Mouse (Mus musculus): ENCODE results near the gene Gm28038. TPM values are rescaled to one million over a fixed set of nuclear protein-coding genes. Genes with fewer than 3 reads are reported as not detected.
A peak's percentile ranks its signal among the peaks of the same experiment; 100 is the strongest.

Gm28038 gene
- not detected for polyA plus RNA-seq (2021)

DNA sequence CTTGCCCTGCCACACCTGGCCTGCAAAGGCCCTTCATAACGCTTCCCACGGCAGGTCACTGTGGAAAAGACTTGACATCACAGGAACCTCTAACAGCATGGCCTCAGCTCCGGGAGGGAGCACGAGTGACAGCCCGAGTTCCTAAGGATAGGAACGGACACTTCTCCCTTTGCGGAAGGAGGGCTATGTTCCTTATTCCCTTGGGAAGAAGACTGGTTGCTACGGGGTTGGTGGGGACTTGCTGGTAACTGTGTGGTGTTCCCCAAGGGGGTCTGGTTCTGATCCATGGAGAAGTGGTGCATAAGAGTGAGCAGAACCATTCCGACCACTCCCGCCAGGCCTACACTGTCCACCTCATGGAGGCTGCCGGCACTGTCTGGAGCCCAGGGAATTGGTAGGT lies at the start of gene Gm28038:
Gene Gm28038, plus strand, starts transcription at position 301 of the 400 bp plus-strand sequence.
- ChIA-PET CTCF (no interaction called here), POLR2A (interaction anchor here (0.7 to 1.6 kb wide), 2 partner anchors 9 to 17 kb away, joined by 3 read pairs; no protein-coding TSS in a partner anchor)
- ATAC-seq (no peak), DNase-seq (ENCODE audit: low read depth, low spot score) (no peak)
- in situ Hi-C loops (cut with MboI; ENCODE audit: low pct_unique_long_range_greater_than_20kb): no loop called here
- no peak for TF ChIP-seq CTCF (IDR thresholded peaks at IDR 0.05)
- H3K27me3 ChIP-seq: no peaks in the 10 kb centered on the region

DNA sequence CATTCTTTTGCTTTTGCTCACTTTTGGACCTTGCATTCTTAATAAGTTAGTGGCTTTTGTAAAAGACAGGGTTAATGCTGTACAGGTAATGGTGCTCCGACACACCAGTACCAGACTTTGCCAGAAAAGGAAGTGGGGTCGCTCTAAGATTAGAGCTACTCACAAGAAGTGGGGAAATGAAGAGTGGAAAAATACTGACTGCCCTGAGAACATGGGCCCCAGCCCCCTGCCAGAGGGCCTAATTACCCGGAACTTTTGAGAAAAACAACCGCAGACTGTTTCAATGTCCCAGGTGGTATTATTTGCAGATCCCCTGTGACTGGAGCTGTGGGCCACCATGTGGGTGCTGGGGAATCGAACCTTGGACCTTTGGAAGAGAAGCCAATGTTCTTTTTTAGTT lies 45.2 kb upstream of the Gm28038 start:
- in situ Hi-C loops (cut with MboI; ENCODE audit: low pct_unique_long_range_greater_than_20kb): no loop called here
- TF ChIP-seq CTCF (IDR thresholded peaks at IDR 0.05): no peak
- H3K27me3 ChIP-seq: no peaks in the 10 kb centered on the region
- DNase-seq (ENCODE audit: low read depth, low spot score) (no peak), ATAC-seq (no peak)
- POLR2A ChIA-PET: no interaction called here
- CTCF ChIA-PET: no interaction called here

DNA sequence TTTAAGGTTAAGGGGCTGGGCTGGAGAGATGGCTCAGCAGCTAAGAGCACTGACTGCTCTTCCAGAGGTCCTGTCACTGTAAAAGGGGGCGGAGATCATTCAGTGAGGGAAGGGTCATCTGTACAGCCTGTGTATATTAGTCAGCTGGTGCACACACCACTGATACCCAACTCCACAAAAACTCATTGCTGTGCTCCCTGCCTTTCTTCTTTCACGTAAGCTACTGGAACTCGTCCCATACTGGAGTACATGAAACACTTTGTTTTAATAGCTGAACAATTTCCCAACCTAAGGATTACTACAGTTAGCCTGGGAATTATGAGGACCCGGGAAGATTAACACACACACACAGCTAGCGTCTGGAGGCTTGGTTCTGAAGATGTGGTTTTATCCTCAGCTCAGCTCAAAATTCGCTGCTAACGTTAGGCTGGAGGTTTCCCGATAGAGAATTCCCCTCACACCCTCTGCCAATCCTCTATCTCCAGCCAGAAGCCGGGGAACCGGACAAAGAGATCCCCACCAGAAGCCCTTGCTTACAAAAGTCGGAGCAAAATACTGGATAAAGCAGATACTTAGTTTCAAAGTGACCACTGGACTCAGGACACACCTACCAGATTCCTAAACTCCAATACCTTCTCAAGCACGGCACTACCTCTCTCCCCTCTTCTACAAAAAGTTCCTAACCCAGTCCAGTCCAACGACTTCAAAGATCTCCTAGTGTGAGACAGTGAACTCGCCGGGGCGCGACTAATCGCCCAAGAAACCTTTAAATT lies 44.2 kb upstream of the Gm28038 start:
- H3K27me3 ChIP-seq: no peaks in the 10 kb centered on the region
- in situ Hi-C loops (cut with MboI; ENCODE audit: low pct_unique_long_range_greater_than_20kb): no loop called here
- POLR2A ChIA-PET: interaction anchor here (0.7 to 1.3 kb wide), 6 partner anchors 10 to 65 kb away, joined by 3 to 6 read pairs (median 4); partner anchors contain the start of gene Kyat1
- CTCF ChIA-PET: interaction anchor here (1.0 to 1.3 kb wide), 2 partner anchors 30 to 74 kb away, joined by 3 to 4 read pairs; no protein-coding TSS in a partner anchor
- no peak for DNase-seq (ENCODE audit: low read depth, low spot score)
- no peak for ATAC-seq
- TF ChIP-seq CTCF (IDR thresholded peaks at IDR 0.05): no peak

DNA sequence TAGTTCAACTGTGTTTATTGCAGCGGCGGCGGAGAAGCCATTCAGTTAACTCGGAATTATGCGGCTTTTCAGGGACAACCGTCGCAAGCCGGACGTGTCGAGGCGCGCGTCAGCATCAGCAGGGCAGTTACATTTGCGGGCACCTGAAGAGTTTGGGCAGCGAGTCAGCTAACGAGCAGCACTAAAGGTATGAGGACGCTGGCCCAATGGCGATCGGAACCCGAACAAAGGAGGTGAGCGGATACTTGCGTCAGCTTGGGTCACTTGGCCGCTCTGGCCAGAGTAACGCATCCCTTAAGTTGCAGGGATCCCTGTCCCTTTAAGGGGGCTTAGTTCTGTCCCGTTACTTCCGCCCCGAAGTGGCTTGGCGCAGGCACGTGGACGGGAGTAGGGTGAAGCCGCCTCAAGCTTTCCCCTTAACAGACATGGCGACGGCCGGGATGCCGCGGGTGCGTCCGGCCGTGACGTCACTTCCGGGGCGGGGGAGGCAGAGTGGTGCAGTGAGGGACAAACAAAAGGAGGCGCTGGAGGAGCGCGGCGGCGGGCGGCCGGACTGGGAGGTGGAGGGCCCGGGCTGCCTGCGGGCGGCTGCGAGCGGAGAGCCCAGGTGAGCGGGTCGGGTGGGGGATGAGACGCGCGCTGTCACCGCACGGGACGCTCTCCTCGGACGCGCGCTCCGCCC lies 43.5 kb upstream of the Gm28038 start, which contains the start of gene Lrrc8a:
Gene Lrrc8a, plus strand, starts transcription at position 517 of the 682 bp plus-strand sequence.
- CTCF ChIA-PET: interaction anchor here (1.0 to 1.3 kb wide), 2 partner anchors 30 to 74 kb away, joined by 3 to 4 read pairs; no protein-coding TSS in a partner anchor
- in situ Hi-C loops (cut with MboI; ENCODE audit: low pct_unique_long_range_greater_than_20kb): no loop called here
- POLR2A ChIA-PET: interaction anchor here (0.7 to 1.4 kb wide), 7 partner anchors 10 to 65 kb away, joined by 3 to 6 read pairs (median 4); partner anchors contain the start of gene Kyat1
- DNase-seq (ENCODE audit: low read depth, low spot score): peak; percentile 76
- no peaks in the 10 kb centered on the region for H3K27me3 ChIP-seq
- ATAC-seq: peak; percentile 80
- no peak for TF ChIP-seq CTCF (IDR thresholded peaks at IDR 0.05)

DNA sequence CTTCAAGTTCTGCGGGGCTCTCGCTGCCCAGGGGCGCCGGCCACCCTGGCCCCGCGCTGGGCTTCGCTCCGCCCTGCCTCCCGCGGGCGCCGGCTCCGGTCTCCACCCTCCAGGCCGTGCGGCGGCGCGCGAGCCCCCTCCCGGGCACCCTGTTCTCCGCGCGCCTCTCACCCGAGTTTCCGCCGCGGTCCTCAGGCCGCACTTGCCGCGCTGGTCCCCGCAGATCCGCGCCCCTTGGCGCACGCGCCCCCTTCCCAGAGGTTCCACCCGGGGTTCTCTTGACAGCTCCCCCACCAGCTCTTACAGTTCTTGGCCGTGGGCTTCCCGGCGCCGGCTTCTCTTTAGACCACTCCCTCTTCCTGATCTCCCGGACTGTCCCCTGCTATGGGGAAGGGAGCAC lies 43.0 kb upstream of the Gm28038 start:
- no peaks in the 10 kb centered on the region for H3K27me3 ChIP-seq
- CTCF ChIA-PET: interaction anchor here (1.0 kb wide), 1 partner anchor 29 kb away, joined by 4 read pairs; no protein-coding TSS in a partner anchor
- no peak for DNase-seq (ENCODE audit: low read depth, low spot score)
- POLR2A ChIA-PET: interaction anchor here (1.2 to 1.4 kb wide), 5 partner anchors 12 to 66 kb away, joined by 3 to 6 read pairs (median 4); partner anchors contain the start of gene Kyat1
- ATAC-seq: peak; percentile 59
- TF ChIP-seq CTCF (IDR thresholded peaks at IDR 0.05): no peak
- in situ Hi-C loops (cut with MboI; ENCODE audit: low pct_unique_long_range_greater_than_20kb): no loop called here

DNA sequence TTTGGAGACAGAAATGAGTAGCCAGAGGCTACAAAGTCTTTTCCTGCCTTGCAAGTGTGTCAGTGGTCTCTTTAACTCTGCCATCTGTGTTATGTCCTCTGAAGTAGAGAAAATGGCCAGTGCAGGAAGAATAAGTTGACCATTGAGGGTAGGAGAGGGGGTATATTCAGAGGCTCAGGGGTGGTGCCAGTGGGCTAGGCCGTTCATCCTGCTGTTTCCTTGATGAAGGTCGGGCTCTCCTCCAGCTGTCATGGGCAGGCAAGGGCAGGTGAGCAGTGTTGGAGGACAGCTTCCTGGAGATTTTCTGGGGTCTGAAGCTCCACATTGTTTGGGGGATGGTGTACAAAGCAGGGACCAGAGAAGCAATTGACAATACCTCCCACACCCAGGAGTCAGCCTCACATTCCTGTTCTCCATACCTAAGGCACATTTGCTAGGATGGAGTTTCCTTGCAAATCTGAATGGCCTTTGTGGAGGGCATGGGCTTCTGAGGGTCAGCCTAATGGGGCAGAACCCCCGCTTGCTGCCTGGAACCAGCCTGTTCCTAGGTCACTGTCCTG lies 41.9 kb upstream of the Gm28038 start:
- H3K27me3 ChIP-seq: no peaks in the 10 kb centered on the region
- in situ Hi-C loops (cut with MboI; ENCODE audit: low pct_unique_long_range_greater_than_20kb): no loop called here
- ChIA-PET POLR2A (interaction anchor here (0.6 to 1.4 kb wide), 4 partner anchors 11 to 535 kb away, joined by 3 to 4 read pairs (median 4); no protein-coding TSS in a partner anchor), CTCF (interaction anchor here (0.7 to 1.4 kb wide), 2 partner anchors 22 to 33 kb away, joined by 3 to 4 read pairs; partner anchors contain the start of gene Kyat1)
- ATAC-seq (no peak), DNase-seq (ENCODE audit: low read depth, low spot score) (no peak)
- TF ChIP-seq CTCF (IDR thresholded peaks at IDR 0.05): no peak

DNA sequence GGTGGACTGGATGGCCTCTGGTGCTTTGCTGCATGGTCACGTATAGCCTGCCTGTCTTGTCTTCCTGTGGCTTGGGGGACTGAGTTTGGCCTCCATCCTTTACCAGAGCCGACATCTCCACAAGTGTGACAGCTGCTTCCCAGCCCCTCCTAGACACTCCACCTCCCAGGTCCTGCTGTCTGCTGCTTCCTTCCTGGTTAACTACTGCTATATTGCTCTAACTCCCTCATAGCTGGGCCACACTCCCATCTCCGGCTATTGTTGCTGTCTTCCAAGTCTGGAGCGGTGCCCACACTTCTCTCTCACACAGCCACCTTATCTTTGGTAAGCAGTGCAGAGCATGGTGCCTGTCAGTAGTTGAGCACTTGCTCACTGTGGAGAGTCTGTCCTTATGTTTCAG lies 41.1 kb upstream of the Gm28038 start:
- DNase-seq (ENCODE audit: low read depth, low spot score) (no peak), ATAC-seq (no peak)
- TF ChIP-seq CTCF (IDR thresholded peaks at IDR 0.05): no peak
- ChIA-PET POLR2A (interaction anchor here (1.2 kb wide), 1 partner anchor 33 kb away, joined by 3 read pairs; no protein-coding TSS in a partner anchor), CTCF (interaction anchor here (0.9 kb wide), 1 partner anchor 17 kb away, joined by 3 read pairs; no protein-coding TSS in a partner anchor)
- no peaks in the 10 kb centered on the region for H3K27me3 ChIP-seq
- in situ Hi-C loops (cut with MboI; ENCODE audit: low pct_unique_long_range_greater_than_20kb): no loop called here

DNA sequence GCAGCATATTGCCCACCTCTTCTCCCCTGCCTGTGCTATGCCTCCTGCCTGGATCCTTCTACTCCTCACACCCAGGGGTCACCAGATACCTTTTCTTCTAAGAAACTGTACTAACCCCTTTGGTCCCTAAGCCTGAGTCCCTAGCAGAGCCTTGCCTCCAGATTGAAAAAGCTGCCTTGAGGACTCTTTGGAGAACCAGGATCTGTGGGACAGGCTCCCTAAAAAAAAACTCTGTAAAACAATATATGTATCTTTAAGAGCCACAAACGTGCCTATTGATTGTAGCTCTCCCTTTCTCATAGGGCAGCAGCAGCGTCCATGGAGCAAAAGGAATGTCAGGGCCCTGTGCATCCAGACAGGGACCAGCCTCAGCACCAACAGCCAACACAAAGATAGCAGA lies 40.6 kb upstream of the Gm28038 start, which contains the start of gene Gm28035:
Gene Gm28035, plus strand, starts transcription at position 301 of the 400 bp plus-strand sequence.
- no peak for TF ChIP-seq CTCF (IDR thresholded peaks at IDR 0.05)
- in situ Hi-C loops (cut with MboI; ENCODE audit: low pct_unique_long_range_greater_than_20kb): no loop called here
- POLR2A ChIA-PET: interaction anchor here (1.2 kb wide), 1 partner anchor 33 kb away, joined by 3 read pairs; no protein-coding TSS in a partner anchor
- H3K27me3 ChIP-seq: no peaks in the 10 kb centered on the region
- ATAC-seq (no peak), DNase-seq (ENCODE audit: low read depth, low spot score) (no peak)
- CTCF ChIA-PET: interaction anchor here (0.9 kb wide), 1 partner anchor 16 kb away, joined by 3 read pairs; no protein-coding TSS in a partner anchor

DNA sequence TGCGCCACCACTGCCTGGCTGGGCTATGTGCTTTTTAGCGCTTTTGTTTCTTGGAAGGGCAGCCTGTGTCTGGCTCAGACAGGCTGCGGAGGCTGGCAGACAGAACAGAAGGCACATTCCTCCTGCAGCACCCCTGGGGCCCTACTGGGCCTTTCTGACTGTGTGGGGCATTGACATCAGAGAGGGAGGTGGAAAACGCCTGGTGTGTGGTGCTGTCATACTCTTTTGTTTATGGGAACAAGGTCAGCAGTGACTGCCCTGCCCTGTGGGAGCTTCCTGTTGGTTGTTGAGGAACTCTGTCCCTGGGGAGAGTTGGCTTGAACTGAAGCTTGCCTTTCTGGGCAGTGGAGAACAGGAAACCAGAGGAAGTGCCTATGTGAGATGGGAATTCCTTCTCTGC lies 38.3 kb upstream of the Gm28038 start:
- peak; percentile 41 for ATAC-seq
- ChIA-PET CTCF (interaction anchor here (1.3 kb wide), 1 partner anchor 14 kb away, joined by 4 read pairs; no protein-coding TSS in a partner anchor), POLR2A (interaction anchor here (1.5 kb wide), 1 partner anchor 27 kb away, joined by 3 read pairs; no protein-coding TSS in a partner anchor)
- TF ChIP-seq CTCF (IDR thresholded peaks at IDR 0.05): no peak
- no peaks in the 10 kb centered on the region for H3K27me3 ChIP-seq
- in situ Hi-C loops (cut with MboI; ENCODE audit: low pct_unique_long_range_greater_than_20kb): no loop called here
- no peak for DNase-seq (ENCODE audit: low read depth, low spot score)

DNA sequence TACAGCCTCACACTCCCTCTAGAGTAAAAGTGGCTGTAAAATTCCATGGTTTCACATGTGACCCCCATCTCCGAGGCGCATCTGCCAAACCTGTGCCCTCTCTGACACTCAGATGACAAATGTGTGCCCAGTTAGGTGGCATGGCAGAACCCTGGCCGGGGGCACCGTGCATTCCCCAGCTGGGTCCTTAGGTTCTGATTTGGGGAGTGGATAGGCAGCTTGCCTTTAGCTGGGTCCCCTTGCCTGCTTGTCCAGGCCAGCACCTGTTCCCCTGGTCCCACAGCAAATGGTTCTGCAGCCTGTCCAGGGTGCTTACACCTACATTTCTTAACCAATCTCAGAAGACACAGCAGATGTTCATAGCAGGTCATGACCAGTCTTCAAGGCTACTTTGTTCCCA lies 37.5 kb upstream of the Gm28038 start:
- no peak for TF ChIP-seq CTCF (IDR thresholded peaks at IDR 0.05)
- H3K27me3 ChIP-seq: no peaks in the 10 kb centered on the region
- ChIA-PET POLR2A (no interaction called here), CTCF (no interaction called here)
- ATAC-seq (no peak), DNase-seq (ENCODE audit: low read depth, low spot score) (no peak)
- in situ Hi-C loops (cut with MboI; ENCODE audit: low pct_unique_long_range_greater_than_20kb): no loop called here

All from Patski (cell line).